Comparison of ENCODE assay signal across 19 mouse cellular contexts in genomic region chr15:79720796-79721195, GRCm38 (mm10). TPM values are rescaled to one million over a fixed set of nuclear protein-coding genes. Genes with fewer than 3 reads are reported as not detected.
DNase-seq lines count a peak whose midpoint lies in the region; ATAC-seq and TF ChIP-seq lines count a peak whose summit lies in the region.
"Had no signal": no experiment of that assay in that cellular context is flagged by ENCODE, and none has a peak within 500 bp of the region (broad histone marks: within the 10 kb centered on the region; RNA-seq: fewer than 3 reads in every experiment).

No protein-coding gene starts in this region.

- no peak for DNase-seq in heart, postnatal 25 days (ENCODE audit: low spot score)
- DNase-seq: adrenal gland, postnatal 10 days; cerebellum, adult 18-20 months; cerebellum, postnatal 14 days; embryo, embryonic 11 days; gastrocnemius, postnatal 10 days; heart, adult 2 months; heart, postnatal 4 days had no signal

- no peaks in the 10 kb centered on the region for H3K27me3 ChIP-seq in hindbrain, embryonic 12.5 days
- H3K27me3 ChIP-seq in hindbrain, embryonic 16.5 days (replicated peaks; ENCODE audit: control insufficient read depth, insufficient read depth, low read length), result no peaks in the 10 kb centered on the region
- H3K27me3 ChIP-seq in embryonic facial prominence, embryonic 13.5 days, result no peaks in the 10 kb centered on the region
- H3K27me3 ChIP-seq in heart, embryonic 11.5 days (ENCODE audit: control insufficient read depth, insufficient read depth, low read length), result no peaks in the 10 kb centered on the region
- H3K27me3 ChIP-seq: embryonic facial prominence, embryonic 12.5 days; forebrain, embryonic 15.5 days; heart, embryonic 12.5 days; hindbrain, embryonic 13.5 days; intestine, embryonic 15.5 days had no signal

- WGBS in hindbrain, embryonic 12.5 days, result 79% methylated on average over 4 of the region's 4 CpGs
- WGBS in hindbrain, embryonic 16.5 days, result 82% methylated on average over 4 of the region's 4 CpGs
- 43% methylated on average over 4 of the region's 4 CpGs for WGBS in bone marrow, adult 2 months
- 76% methylated on average over 4 of the region's 4 CpGs for WGBS in embryonic facial prominence, embryonic 13.5 days
- WGBS in heart, embryonic 11.5 days (ENCODE audit: insufficient replicate concordance), result 79% methylated on average over 4 of the region's 4 CpGs

- 0 out of 2 replicates have a peak overlapping the region, but pooled peaks have one; percentile 17 for H3K27ac ChIP-seq in hindbrain, embryonic 12.5 days
- no peak overlapping the region for H3K27ac ChIP-seq in hindbrain, embryonic 16.5 days (ENCODE audit: low read depth, low read length)
- H3K27ac ChIP-seq in bone marrow, adult 2 months (ENCODE audit: control insufficient read depth, insufficient read depth, low read depth, low read length, poor library complexity), result peak overlapping the region; percentile 13; the same call in 1 of the 2 replicates
- peak overlapping the region; percentile 7; the same call in 1 of the 2 replicates for H3K27ac ChIP-seq in embryonic facial prominence, embryonic 13.5 days
- no peak overlapping the region for H3K27ac ChIP-seq in heart, embryonic 11.5 days (ENCODE audit: low read depth, low read length)
- H3K27ac ChIP-seq: embryonic facial prominence, embryonic 12.5 days; forebrain, embryonic 15.5 days; heart, adult 2 months; hindbrain, embryonic 13.5 days; intestine, embryonic 15.5 days had no signal

- H3K4me1 ChIP-seq in hindbrain, embryonic 12.5 days, result no peaks in the 10 kb centered on the region; the same call in 1 of the 2 replicates
- no peaks in the 10 kb centered on the region for H3K4me1 ChIP-seq in hindbrain, embryonic 16.5 days (ENCODE audit: control insufficient read depth, insufficient read depth, low read depth, low read length)
- H3K4me1 ChIP-seq in bone marrow, adult 2 months (ENCODE audit: control insufficient read depth, insufficient read depth, low read length), result no peaks in the 10 kb centered on the region; the same call in 1 of the 2 replicates
- H3K4me1 ChIP-seq in embryonic facial prominence, embryonic 13.5 days, result peaks cover 13% of the 10 kb centered on the region
- H3K4me1 ChIP-seq in heart, embryonic 11.5 days (ENCODE audit: control insufficient read depth, insufficient read depth, low read length), result no peaks in the 10 kb centered on the region
- H3K4me1 ChIP-seq: embryonic facial prominence, embryonic 12.5 days; forebrain, embryonic 15.5 days; heart, embryonic 12.5 days; intestine, embryonic 15.5 days had no signal

- no peak overlapping the region for H3K4me3 ChIP-seq in hindbrain, embryonic 12.5 days
- no peak overlapping the region for H3K4me3 ChIP-seq in hindbrain, embryonic 16.5 days (ENCODE audit: low read length)
- no peak overlapping the region for H3K4me3 ChIP-seq in bone marrow, adult 2 months (replicated peaks; ENCODE audit: control insufficient read depth, low read depth, low read length)
- H3K4me3 ChIP-seq in embryonic facial prominence, embryonic 13.5 days, result no peak overlapping the region
- H3K4me3 ChIP-seq in heart, embryonic 11.5 days (ENCODE audit: low read depth, low read length), result no peak overlapping the region
- H3K4me3 ChIP-seq: embryonic facial prominence, embryonic 12.5 days; forebrain, embryonic 15.5 days; heart, adult 2 months; heart, embryonic 12.5 days; hindbrain, embryonic 13.5 days; intestine, embryonic 15.5 days had no signal

- H3K4me2 ChIP-seq in hindbrain, embryonic 12.5 days (replicated peaks), result no peak overlapping the region
- H3K4me2 ChIP-seq in hindbrain, embryonic 16.5 days (ENCODE audit: low read length), result no peak overlapping the region
- no peak overlapping the region for H3K4me2 ChIP-seq in embryonic facial prominence, embryonic 13.5 days
- H3K4me2 ChIP-seq in heart, embryonic 11.5 days, result no peak overlapping the region
- H3K4me2 ChIP-seq: embryonic facial prominence, embryonic 12.5 days; forebrain, embryonic 15.5 days; heart, embryonic 12.5 days; hindbrain, embryonic 13.5 days; intestine, embryonic 15.5 days had no signal

- TF ChIP-seq CTCF in bone marrow, adult 2 months (IDR thresholded peaks at IDR 0.05; ENCODE audit: control insufficient read depth, insufficient read depth, low read length), result no peak

- intact Hi-C loops in heart, postnatal 25 days (cut with DNase I), result no loop called here

- H3K9ac ChIP-seq in hindbrain, embryonic 12.5 days, result no peak overlapping the region
- H3K9ac ChIP-seq in hindbrain, embryonic 16.5 days (ENCODE audit: low read depth, low read length), result no peak overlapping the region
- 0 out of 2 replicates have a peak overlapping the region, but pooled peaks have one; percentile 21 for H3K9ac ChIP-seq in embryonic facial prominence, embryonic 13.5 days
- H3K9ac ChIP-seq in heart, embryonic 11.5 days (ENCODE audit: low read depth, low read length), result no peak overlapping the region
- H3K9ac ChIP-seq: embryonic facial prominence, embryonic 12.5 days; forebrain, embryonic 15.5 days; heart, embryonic 12.5 days; hindbrain, embryonic 13.5 days; intestine, embryonic 15.5 days had no signal

- no peaks in the 10 kb centered on the region for H3K9me3 ChIP-seq in hindbrain, embryonic 12.5 days (replicated peaks)
- no peaks in the 10 kb centered on the region for H3K9me3 ChIP-seq in hindbrain, embryonic 16.5 days (ENCODE audit: control insufficient read depth, low read length)
- no peaks in the 10 kb centered on the region for H3K9me3 ChIP-seq in embryonic facial prominence, embryonic 13.5 days
- no peaks in the 10 kb centered on the region for H3K9me3 ChIP-seq in heart, embryonic 11.5 days (replicated peaks; ENCODE audit: control insufficient read depth, low read length)
- H3K9me3 ChIP-seq: embryonic facial prominence, embryonic 12.5 days; forebrain, embryonic 15.5 days; heart, embryonic 12.5 days; hindbrain, embryonic 13.5 days; intestine, embryonic 15.5 days had no signal

- no peak for TF ChIP-seq POLR2A in bone marrow, adult 2 months (IDR thresholded peaks at IDR 0.05; ENCODE audit: borderline replicate concordance, control insufficient read depth, low read depth, low read length)

- no peak for ATAC-seq in hindbrain, embryonic 12.5 days (ENCODE audit: low FRiP score)
- no peak for ATAC-seq in hindbrain, embryonic 16.5 days
- ATAC-seq in embryonic facial prominence, embryonic 13.5 days (ENCODE audit: insufficient number of reproducible peaks, insufficient read depth, low FRiP score, low TSS enrichment, low read depth), result no peak
- ATAC-seq in megakaryocyte, adult 5-6 weeks (ENCODE audit: poor library complexity, severe bottlenecking), result peak; percentile 37; the same call in 1 of the 2 replicates
- no peak for ATAC-seq in heart, embryonic 11.5 days (replicated peaks; ENCODE audit: insufficient number of reproducible peaks, low FRiP score, low TSS enrichment)
- ATAC-seq: forebrain, embryonic 15.5 days; intestine, embryonic 15.5 days had no signal

- peaks cover 81% of the 10 kb centered on the region for H3K36me3 ChIP-seq in hindbrain, embryonic 12.5 days
- peaks cover 40% of the 10 kb centered on the region for H3K36me3 ChIP-seq in hindbrain, embryonic 16.5 days (ENCODE audit: control insufficient read depth, insufficient read depth, low read length)
- peaks cover 85% of the 10 kb centered on the region for H3K36me3 ChIP-seq in embryonic facial prominence, embryonic 13.5 days
- peaks cover 27% of the 10 kb centered on the region for H3K36me3 ChIP-seq in heart, embryonic 11.5 days (ENCODE audit: control insufficient read depth, insufficient read depth, low read length)

RNA-seq across cellular contexts. Expression of gene Sun2, which starts 21.5 kb away (rescaled TPM):
- 8.0 and 8.2 TPM in 2 replicates for polyA plus RNA-seq in hindbrain, embryonic 12.5 days (2016; fragmentation: Nextera tagmentation; extraction: Ambion mirVana)
- polyA plus RNA-seq in hindbrain, embryonic 16.5 days (2015; fragmentation: Nextera tagmentation; extraction: Ambion mirVana), result 4.6 and 4.7 TPM in 2 replicates
- 63.2 and 147 TPM in 2 replicates for polyA plus RNA-seq in bone marrow, adult 2 months (2011; ENCODE audit: insufficient read depth, insufficient read length, low replicate concordance, missing spikeins)
- polyA plus RNA-seq in embryonic facial prominence, embryonic 13.5 days (2015; fragmentation: Nextera tagmentation; extraction: Ambion mirVana), result 7.3 and 8.0 TPM in 2 replicates
- total RNA-seq in megakaryocyte, adult 5-6 weeks (2015), result 53.6 and 54.4 TPM in 2 replicates
- 129 and 161 TPM in 2 replicates for total RNA-seq in megakaryocyte, adult 5-6 weeks (2017)
- 10 to 100 TPM; 79.3 to 80.7 TPM for total RNA-seq in heart, postnatal 25 days (2021)
- polyA plus RNA-seq in heart, embryonic 11.5 days (2014; fragmentation: Nextera tagmentation; extraction: Ambion mirVana), result 3.7 and 4.9 TPM in 2 replicates

RNA-seq across cellular contexts. Expression of gene Gtpbp1, which starts 30.2 kb away (rescaled TPM):
- 41.4 and 45.5 TPM in 2 replicates for polyA plus RNA-seq in hindbrain, embryonic 12.5 days (2016; fragmentation: Nextera tagmentation; extraction: Ambion mirVana)
- 46.0 and 51.5 TPM in 2 replicates for polyA plus RNA-seq in hindbrain, embryonic 16.5 days (2015; fragmentation: Nextera tagmentation; extraction: Ambion mirVana)
- 46.1 and 53.9 TPM in 2 replicates for polyA plus RNA-seq in bone marrow, adult 2 months (2011; ENCODE audit: insufficient read depth, insufficient read length, low replicate concordance, missing spikeins)
- polyA plus RNA-seq in embryonic facial prominence, embryonic 13.5 days (2015; fragmentation: Nextera tagmentation; extraction: Ambion mirVana), result 39.8 and 42.2 TPM in 2 replicates
- 31.2 and 31.9 TPM in 2 replicates for total RNA-seq in megakaryocyte, adult 5-6 weeks (2015)
- total RNA-seq in megakaryocyte, adult 5-6 weeks (2017), result 36.8 and 56.8 TPM in 2 replicates
- 10 to 100 TPM; 27.2 to 31.8 TPM for total RNA-seq in heart, postnatal 25 days (2021)
- 22.7 and 26.3 TPM in 2 replicates for polyA plus RNA-seq in heart, embryonic 11.5 days (2014; fragmentation: Nextera tagmentation; extraction: Ambion mirVana)

RNA-seq across cellular contexts. Expression of gene Josd1, which starts 33.1 kb away (rescaled TPM):
- 29.0 and 29.7 TPM in 2 replicates for polyA plus RNA-seq in hindbrain, embryonic 12.5 days (2016; fragmentation: Nextera tagmentation; extraction: Ambion mirVana)
- 19.1 and 21.5 TPM in 2 replicates for polyA plus RNA-seq in hindbrain, embryonic 16.5 days (2015; fragmentation: Nextera tagmentation; extraction: Ambion mirVana)
- polyA plus RNA-seq in bone marrow, adult 2 months (2011; ENCODE audit: insufficient read depth, insufficient read length, low replicate concordance, missing spikeins), result 15.3 and 20.4 TPM in 2 replicates
- polyA plus RNA-seq in embryonic facial prominence, embryonic 13.5 days (2015; fragmentation: Nextera tagmentation; extraction: Ambion mirVana), result 26.1 and 28.3 TPM in 2 replicates
- total RNA-seq in megakaryocyte, adult 5-6 weeks (2015), result 6.7 and 8.0 TPM in 2 replicates
- 10.7 and 13.0 TPM in 2 replicates for total RNA-seq in megakaryocyte, adult 5-6 weeks (2017)
- total RNA-seq in heart, postnatal 25 days (2021), result 10 to 100 TPM; 23.6 to 26.4 TPM
- polyA plus RNA-seq in heart, embryonic 11.5 days (2014; fragmentation: Nextera tagmentation; extraction: Ambion mirVana), result 10.9 and 15.3 TPM in 2 replicates

RNA-seq across cellular contexts. Expression of gene Tomm22, which starts 50.1 kb away (rescaled TPM):
- 239 and 249 TPM in 2 replicates for polyA plus RNA-seq in hindbrain, embryonic 12.5 days (2016; fragmentation: Nextera tagmentation; extraction: Ambion mirVana)
- 220 and 251 TPM in 2 replicates for polyA plus RNA-seq in hindbrain, embryonic 16.5 days (2015; fragmentation: Nextera tagmentation; extraction: Ambion mirVana)
- polyA plus RNA-seq in bone marrow, adult 2 months (2011; ENCODE audit: insufficient read depth, insufficient read length, low replicate concordance, missing spikeins), result 96.4 and 126 TPM in 2 replicates
- 238 TPM in 2 replicates for polyA plus RNA-seq in embryonic facial prominence, embryonic 13.5 days (2015; fragmentation: Nextera tagmentation; extraction: Ambion mirVana)
- total RNA-seq in megakaryocyte, adult 5-6 weeks (2015), result 161 and 184 TPM in 2 replicates
- total RNA-seq in megakaryocyte, adult 5-6 weeks (2017), result 81.2 and 82.1 TPM in 2 replicates
- 100 to 1,000 TPM; 120 to 122 TPM for total RNA-seq in heart, postnatal 25 days (2021)
- 260 and 273 TPM in 2 replicates for polyA plus RNA-seq in heart, embryonic 11.5 days (2014; fragmentation: Nextera tagmentation; extraction: Ambion mirVana)

RNA-seq across cellular contexts. Expression of gene Dnal4, which starts 56.9 kb away (rescaled TPM):
- polyA plus RNA-seq in hindbrain, embryonic 12.5 days (2016; fragmentation: Nextera tagmentation; extraction: Ambion mirVana), result 76.8 and 78.1 TPM in 2 replicates
- polyA plus RNA-seq in hindbrain, embryonic 16.5 days (2015; fragmentation: Nextera tagmentation; extraction: Ambion mirVana), result 61.8 and 64.9 TPM in 2 replicates
- 6.8 and 8.4 TPM in 2 replicates for polyA plus RNA-seq in bone marrow, adult 2 months (2011; ENCODE audit: insufficient read depth, insufficient read length, low replicate concordance, missing spikeins)
- polyA plus RNA-seq in embryonic facial prominence, embryonic 13.5 days (2015; fragmentation: Nextera tagmentation; extraction: Ambion mirVana), result 69.2 and 74.4 TPM in 2 replicates
- 13.9 and 14.1 TPM in 2 replicates for total RNA-seq in megakaryocyte, adult 5-6 weeks (2015)
- total RNA-seq in megakaryocyte, adult 5-6 weeks (2017), result 9.6 and 12.3 TPM in 2 replicates
- 10 to 100 TPM; 20.5 to 22.9 TPM for total RNA-seq in heart, postnatal 25 days (2021)
- polyA plus RNA-seq in heart, embryonic 11.5 days (2014; fragmentation: Nextera tagmentation; extraction: Ambion mirVana), result 37.3 TPM in 2 replicates

Comparison
In these comparisons a context has a peak if more than half of its experiments do, and no peak if none do; other contexts are left out.
1. H3K27ac ChIP-seq: peak in hindbrain, embryonic 12.5 days (single experiment), bone marrow, adult 2 months (single experiment) and embryonic facial prominence, embryonic 13.5 days (single experiment); none in hindbrain, embryonic 16.5 days (single experiment) and heart, embryonic 11.5 days (single experiment).